Mouse (Mus musculus) 416B (cell line): Measurements from ENCODE around the gene Mdk.
A peak's percentile ranks its signal among the peaks of the same experiment; 100 is the strongest.

Experiments
- DNase-seq: peaks from one replicate; pipeline ENCODE4 v3.0.0; 2011; ENCODE audit warnings: low read depth

Mdk gene

GRCm38 (mm10) chr2:91932737-91933350 lies 747 bp upstream of the Mdk start:
- DNase-seq = no peak

- DNase-seq = no peak
Observed at GRCm38 (mm10) chr2:91931328-91932159, 553 bp downstream of the Mdk start.

DNA sequence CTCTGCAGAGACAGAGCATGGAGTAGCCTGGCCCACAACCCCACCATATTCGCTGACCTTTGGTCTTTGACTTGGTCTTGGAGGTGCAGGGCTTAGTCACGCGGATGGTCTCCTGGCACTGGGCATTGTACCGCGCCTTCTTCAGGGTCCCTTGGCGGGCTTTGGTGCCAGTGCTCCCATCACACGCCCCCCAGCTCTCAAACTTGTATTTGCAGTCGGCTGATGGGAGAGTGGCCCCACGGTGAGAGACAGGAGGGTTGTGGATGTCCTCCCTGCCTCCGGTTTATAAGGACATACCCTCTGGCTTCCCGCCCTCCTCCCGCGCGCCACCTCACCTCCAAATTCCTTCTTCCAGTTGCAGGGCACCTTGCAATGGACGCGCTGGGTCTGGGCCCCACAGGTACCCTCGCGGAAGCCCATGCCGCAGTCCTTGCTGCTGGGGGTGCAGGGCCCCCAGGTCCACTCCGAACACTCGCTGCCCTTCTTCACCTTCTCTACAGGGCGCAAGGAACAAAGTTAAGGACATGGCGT lies 1.3 kb downstream of the Mdk start:
- DNase-seq = no peak

GRCm38 (mm10) chr2:91929936-91930335 lies 2.2 kb downstream of the Mdk start:
- DNase-seq = peak; percentile 65

GRCm38 (mm10) chr2:91929455-91929854 lies 2.6 kb downstream of the Mdk start:
- no peak for DNase-seq

- DNase-seq = no peak
Observed at GRCm38 (mm10) chr2:91928534-91929350, 3.4 kb downstream of the Mdk start.

DNA sequence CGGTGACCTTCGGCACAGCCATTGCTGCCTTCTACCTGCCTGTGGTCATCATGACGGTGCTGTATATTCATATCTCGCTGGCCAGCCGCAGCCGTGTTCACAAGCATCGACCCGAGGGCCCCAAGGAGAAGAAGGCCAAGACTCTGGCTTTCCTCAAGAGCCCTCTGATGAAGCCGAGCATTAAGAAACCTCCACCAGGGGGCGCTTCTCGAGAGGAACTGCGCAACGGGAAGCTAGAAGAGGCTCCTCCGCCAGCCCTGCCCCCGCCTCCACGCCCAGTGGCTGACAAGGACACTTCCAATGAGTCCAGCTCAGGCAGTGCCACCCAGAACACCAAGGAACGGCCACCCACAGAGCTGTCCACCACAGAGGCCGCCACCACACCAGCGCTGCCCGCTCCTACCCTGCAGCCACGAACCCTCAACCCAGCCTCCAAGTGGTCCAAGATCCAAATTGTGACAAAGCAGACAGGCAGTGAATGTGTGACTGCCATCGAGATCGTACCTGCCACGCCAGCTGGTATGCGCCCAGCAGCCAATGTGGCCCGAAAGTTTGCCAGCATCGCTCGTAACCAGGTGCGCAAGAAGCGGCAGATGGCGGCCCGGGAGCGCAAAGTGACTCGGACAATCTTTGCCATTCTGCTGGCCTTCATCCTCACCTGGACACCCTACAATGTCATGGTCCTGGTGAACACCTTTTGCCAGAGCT lies 4.1 kb downstream of the Mdk start:
- peak; percentile 79 for DNase-seq

DNA sequence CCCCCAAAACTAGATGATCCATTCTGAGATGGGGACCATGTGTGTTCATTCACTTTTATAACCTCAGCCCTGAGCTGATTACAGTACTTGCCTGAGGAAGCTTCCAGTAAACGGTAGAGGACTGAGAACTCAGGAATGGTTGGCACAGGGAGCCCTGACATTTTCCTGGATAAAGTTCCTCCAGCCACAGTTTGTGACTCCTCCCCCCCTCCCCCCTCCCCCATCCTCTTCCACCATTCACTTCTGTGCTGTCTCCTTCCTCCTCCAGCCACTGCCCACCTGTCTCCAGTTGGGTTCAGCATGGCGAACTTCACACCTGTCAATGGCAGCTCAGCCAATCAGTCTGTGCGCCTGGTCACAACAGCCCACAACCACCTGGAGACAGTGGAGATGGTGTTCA lies 5.1 kb downstream of the Mdk start, which contains the start of gene Chrm4:
Gene Chrm4, plus strand, starts transcription at position 301 of the 400 bp plus-strand sequence.
- no peak for DNase-seq

- no peak for DNase-seq
Observed at GRCm38 (mm10) chr2:91925442-91925841, 6.7 kb downstream of the Mdk start.

DNA sequence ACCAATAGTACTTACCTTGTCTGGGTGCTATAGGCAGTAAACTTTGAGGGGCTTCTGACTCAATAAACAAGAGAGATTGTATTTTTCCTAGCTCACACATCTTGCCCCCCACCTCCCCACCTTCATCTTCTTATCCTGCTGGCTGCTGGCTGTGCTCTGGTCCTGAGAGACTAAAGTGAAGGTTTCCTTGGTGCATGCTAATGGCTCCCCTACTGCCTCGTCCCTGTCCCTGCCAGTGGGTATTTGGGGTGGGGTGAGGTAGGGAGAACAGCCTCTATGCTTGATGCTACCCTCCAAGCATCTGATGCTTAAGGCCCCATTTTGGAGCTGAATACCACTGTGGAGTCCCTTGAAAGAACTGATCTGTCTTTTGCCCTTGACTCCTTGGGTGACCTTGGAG lies 7.4 kb downstream of the Mdk start:
- no peak for DNase-seq

GRCm38 (mm10) chr2:91923415-91924337 lies 8.4 kb downstream of the Mdk start:
- peak; percentile 62 for DNase-seq

DNA sequence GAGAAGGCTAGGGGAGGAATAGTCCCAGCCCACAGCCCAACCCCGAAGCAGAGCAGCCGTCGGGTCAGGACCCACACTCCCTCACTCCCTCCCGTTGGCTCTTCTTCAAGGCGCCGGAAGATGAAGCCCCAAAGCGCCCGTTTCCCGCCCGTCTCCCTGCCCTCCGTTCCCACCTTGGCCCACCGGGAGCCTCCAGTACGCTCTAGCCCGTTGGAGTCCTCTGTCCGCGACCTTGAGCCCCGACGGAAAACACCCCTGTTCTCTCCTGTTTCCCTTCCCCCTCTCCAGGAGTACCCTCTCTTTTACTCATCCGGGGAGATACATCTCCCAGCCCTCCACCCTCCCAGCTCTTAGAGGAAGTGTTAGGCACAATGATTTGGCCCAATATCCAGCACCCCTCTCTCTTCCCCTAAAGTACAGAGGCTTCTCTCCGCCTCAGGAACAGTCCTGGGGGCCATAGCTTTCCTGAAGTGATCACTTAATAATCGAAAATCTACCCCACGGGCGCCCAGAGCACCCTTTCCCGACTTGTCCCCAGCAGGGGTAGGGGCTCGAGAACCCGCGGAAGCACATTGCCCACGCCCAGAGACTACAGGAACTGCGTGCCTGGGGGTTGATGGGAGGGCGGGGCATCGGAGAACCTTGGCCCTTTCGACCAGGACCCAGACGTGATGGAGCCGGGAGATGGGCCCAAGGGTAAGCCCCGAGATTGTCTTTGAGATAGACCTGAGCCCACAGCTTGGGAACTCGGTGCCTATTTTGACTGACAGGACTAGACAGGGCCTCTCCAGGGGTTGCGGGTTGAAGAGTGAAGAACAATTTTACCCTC lies 9.3 kb downstream of the Mdk start:
- DNase-seq = no peak

DNA sequence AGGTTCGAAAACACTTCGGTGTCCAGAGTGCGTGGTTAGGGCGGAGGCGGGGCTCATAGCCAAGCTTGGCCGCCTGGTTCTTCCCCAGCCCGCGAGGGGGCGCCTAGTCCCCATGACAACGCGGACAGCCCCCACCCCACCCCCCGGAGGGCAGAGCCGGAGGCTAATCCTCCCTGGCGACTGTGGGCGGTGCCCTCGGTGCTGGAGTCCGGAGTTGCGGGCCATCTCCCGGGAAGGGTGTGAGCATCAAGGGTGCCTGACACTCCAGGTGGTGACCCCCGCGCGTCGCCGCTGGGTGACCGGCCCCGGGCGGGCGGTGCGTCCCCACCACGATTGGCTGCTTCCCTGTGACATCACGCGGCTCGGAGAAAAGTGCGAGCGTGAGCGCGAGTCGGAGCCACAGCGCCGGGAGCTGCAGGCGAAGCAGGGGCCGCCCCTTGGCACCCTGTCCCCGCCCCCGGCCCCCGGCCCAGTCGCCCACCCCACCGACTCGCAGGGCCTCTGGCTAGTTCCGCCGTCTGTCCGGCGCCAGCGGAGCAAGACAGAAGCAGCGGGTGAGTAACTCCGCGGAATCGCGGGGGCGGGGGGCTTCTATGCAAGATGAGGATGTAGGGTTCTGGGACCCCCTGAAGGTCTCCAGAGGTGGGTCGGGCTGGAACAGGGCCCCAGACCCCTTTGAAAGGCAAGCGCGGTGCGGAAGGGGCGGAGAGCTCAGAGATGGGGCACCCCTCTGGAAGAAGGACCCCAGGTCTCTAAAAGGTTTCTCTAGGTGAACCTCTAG lies 10.1 kb downstream of the Mdk start:
- no peak for DNase-seq

- peak; percentile 40 for DNase-seq
Observed at GRCm38 (mm10) chr2:91921181-91921789, 10.8 kb downstream of the Mdk start.

GRCm38 (mm10) chr2:91920130-91920529 lies 12.0 kb downstream of the Mdk start:
- DNase-seq = no peak

- DNase-seq = no peak
Observed at GRCm38 (mm10) chr2:91917096-91917495, 15.0 kb downstream of the Mdk start.

GRCm38 (mm10) chr2:91916346-91916977 lies 15.6 kb downstream of the Mdk start:
- no peak for DNase-seq
